Mouse (Mus musculus) intestine, postnatal 0 days (tissue): Measurements from ENCODE around the gene Ramp2. TPM values are rescaled to one million over a fixed set of nuclear protein-coding genes. Genes with fewer than 3 reads are reported as not detected.

ENCODE experiments used
- ATAC-seq: fragments of 200-750 bp; cut with Nextera tagmentation; 2 replicates; pipeline ENCODE4 v1.8.0; 2017; ENCODE audit warnings: mild to moderate bottlenecking, moderate TSS enrichment, moderate library complexity
- H3K27ac ChIP-seq: fragments of 300-500 bp; sonication (generic); 2 replicates; pipeline ENCODE4 v1.5.1; 2014; ENCODE audit warnings: mild to moderate bottlenecking, low read depth, low read length, moderate library complexity
- H3K27me3 ChIP-seq: fragments of 300-500 bp; sonication (generic); replicated peaks from 2 replicates; pipeline ENCODE4 v1.6.1; 2014; ENCODE audit warnings: low read length, mixed read lengths; ENCODE audit not compliant: control insufficient read depth, insufficient read depth
- H3K36me3 ChIP-seq: fragments of 300-500 bp; sonication (generic); 2 replicates; pipeline ENCODE4 v1.6.1; 2014; ENCODE audit warnings: mild to moderate bottlenecking, moderate library complexity; ENCODE audit not compliant: control insufficient read depth, insufficient read depth
- H3K4me1 ChIP-seq: fragments of 300-500 bp; sonication (generic); replicated peaks from 2 replicates; pipeline ENCODE4 v1.6.1; 2014; ENCODE audit warnings: antibody characterized with exemption, low read length, mixed read lengths; ENCODE audit not compliant: control insufficient read depth, insufficient read depth
- H3K4me2 ChIP-seq: fragments of 300-500 bp; sonication (generic); replicated peaks from 2 replicates; pipeline ENCODE4 v1.6.1; 2014; ENCODE audit warnings: low read depth, mild to moderate bottlenecking, moderate library complexity
- H3K4me3 ChIP-seq: fragments of 300-500 bp; sonication (generic); 2 replicates; pipeline ENCODE4 v1.5.1; 2014; ENCODE audit warnings: low read depth, low read length
- H3K9ac ChIP-seq: fragments of 300-500 bp; sonication (generic); 2 replicates; pipeline ENCODE4 v1.6.1; 2014; ENCODE audit warnings: mild to moderate bottlenecking, low read depth, low read length
- H3K9me3 ChIP-seq: fragments of 300-500 bp; sonication (generic); 2 replicates; pipeline ENCODE4 v1.6.1; 2016; ENCODE audit warnings: mixed run types; ENCODE audit not compliant: control insufficient read depth
- CTCF ChIP-seq: sonication (generic); IDR thresholded peaks from 2 replicates; pipeline ENCODE4 v1.5.1; 2016; ENCODE audit warnings: low read depth, mild to moderate bottlenecking, control low read depth, antibody characterized with exemption, moderate library complexity
- WGBS: fragments of 180-500 bp; shearing (Covaris S2); extraction: QIAGEN DNeasy Blood & Tissue Kit; methylation state at CpG from one replicate; pipeline ENCODE4 v1.1.7; 2014; 5-methylcytosine and 5-hydroxymethylcytosine counted together
- polyA plus RNA-seq: library from polyadenylated mRNA; unstranded; fragments of >200 nt; fragmentation: Nextera tagmentation; extraction: Ambion mirVana; gene quantifications from 2 replicates; pipeline ENCODE4 v1.2.1, GENCODE M21; 2015

Gene Ramp2
- polyA plus RNA-seq, 1 experiment from 2014 or later, result 74.7 TPM

DNA sequence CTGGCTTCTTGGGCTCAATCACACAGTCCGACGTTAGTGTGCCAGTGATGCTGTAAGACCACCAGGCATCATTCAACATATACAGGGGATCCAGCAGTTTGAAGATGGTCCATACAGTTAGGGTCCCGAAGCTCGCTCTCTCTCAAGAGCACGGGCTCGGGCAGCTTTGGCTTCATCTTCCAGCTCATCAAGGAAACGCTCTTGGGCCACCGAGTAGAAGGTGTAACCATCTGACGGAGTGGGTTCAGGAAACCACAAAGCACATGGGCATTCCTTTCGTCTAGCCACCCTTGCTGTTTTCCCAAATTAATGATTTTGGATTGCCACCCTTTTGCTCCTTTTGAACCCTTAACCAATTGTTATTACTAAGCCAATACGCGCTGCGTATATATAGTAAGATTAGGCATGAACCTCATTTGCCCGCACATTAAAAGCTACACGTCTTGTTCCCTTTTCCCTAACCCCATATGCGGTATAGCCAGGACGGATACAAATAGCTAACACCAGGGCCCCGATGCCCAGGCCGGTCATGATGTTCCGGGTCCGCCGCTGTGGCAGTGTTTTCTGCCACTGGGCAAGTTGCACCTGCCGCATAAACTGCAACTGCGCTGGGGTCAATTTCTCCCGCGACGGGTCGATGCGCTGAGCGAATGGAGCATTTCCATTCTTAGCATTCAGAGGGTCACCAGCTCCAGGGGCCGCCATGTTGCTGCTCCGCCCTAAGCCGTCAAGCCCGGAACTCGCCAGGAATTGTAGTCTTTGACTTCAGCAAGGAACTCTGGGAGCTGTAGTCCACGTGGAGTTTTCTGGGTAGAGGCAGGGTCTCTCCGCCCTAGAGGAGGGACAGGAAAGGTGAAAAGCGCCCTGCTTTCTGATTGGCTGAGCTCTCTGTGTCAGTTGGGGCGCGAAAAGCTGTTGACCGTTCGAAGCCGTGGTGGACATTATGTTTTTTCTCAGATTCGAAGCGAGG lies 32.7 kb downstream of the Ramp2 start, which contains the start of the genes Cntd1 and Coa3:
Cntd1 (plus strand) TSS at position 790 of the 970 bp plus-strand sequence.
Coa3 (minus strand) TSS at position 892 of the 970 bp plus-strand sequence.
- Histone ChIP-seq H3K27ac (peak within 1 kb of the TSS; percentile 84), H3K9ac (peak within 1 kb of the TSS; percentile 76), H3K4me1 (peaks cover 18% of the 10 kb centered on the region), H3K4me2 (peak within 1 kb of the TSS; percentile 75), H3K36me3 (no peaks in the 10 kb centered on the region; the same call in 1 of the 2 replicates), H3K27me3 (no peaks in the 10 kb centered on the region), H3K4me3 (peak within 1 kb of the TSS; percentile 89), H3K9me3 (no peaks in the 10 kb centered on the region)
- WGBS, result 5% methylated on average over 45 of the region's 45 CpGs
- TF ChIP-seq CTCF, result peak; percentile 21; the same call in 1 of the 2 replicates
- ATAC-seq, result peak; percentile 68

DNA sequence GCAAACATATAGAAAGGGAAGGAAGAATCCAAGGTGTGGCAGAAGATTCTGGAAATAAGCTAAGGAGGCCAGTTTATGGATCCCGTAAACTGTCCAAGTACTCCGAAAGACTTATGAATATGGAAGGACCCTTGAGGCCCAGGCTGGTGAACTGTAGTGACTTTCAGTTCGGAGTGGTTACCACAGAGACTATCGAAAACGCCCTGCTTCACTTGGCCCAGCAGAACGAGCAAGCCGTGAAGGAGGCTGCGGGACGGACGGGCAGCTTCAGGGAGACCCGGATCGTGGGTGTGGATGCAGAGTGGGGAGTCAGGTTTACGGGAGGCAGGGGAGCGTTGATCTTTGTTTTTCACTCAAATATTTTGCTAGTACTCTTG lies 33.4 kb downstream of the Ramp2 start:
- no peak overlapping the region for H3K27ac ChIP-seq
- H3K9me3 ChIP-seq, result no peaks in the 10 kb centered on the region
- H3K36me3 ChIP-seq, result no peaks in the 10 kb centered on the region; the same call in 1 of the 2 replicates
- 63% methylated on average over 14 of the region's 14 CpGs for WGBS
- peak; percentile 8; the same call in 1 of the 2 replicates for ATAC-seq
- H3K4me3 ChIP-seq, result peak overlapping the region; percentile 89
- H3K4me1 ChIP-seq, result peaks cover 18% of the 10 kb centered on the region
- H3K9ac ChIP-seq, result peak overlapping the region; percentile 76
- H3K4me2 ChIP-seq, result peak overlapping the region; percentile 75
- H3K27me3 ChIP-seq, result no peaks in the 10 kb centered on the region
- TF ChIP-seq CTCF, result no peak; the same call in 1 of the 2 replicates

DNA sequence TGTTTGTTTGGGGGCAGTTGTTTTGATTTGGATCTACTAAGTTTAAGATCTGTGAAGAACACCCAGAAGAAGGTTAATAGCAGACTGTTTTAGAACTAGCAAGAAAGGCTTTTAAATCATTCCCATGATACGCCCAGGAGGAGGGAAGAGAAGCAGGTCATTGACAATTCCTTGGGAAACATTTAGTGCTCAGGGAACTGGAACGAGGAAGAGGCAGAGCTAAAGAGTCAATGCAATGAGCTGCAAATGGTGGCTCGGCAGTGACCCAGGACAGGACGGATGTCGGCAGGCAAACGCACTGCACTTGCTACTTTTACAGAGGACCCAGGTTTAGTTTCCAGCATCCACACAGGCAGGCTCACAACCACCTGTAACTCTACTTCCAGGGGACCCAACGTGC lies 35.0 kb downstream of the Ramp2 start:
- no peaks in the 10 kb centered on the region for H3K9me3 ChIP-seq
- H3K4me3 ChIP-seq, result no peak overlapping the region
- H3K9ac ChIP-seq, result no peak overlapping the region
- ATAC-seq, result no peak
- H3K27ac ChIP-seq, result no peak overlapping the region
- peaks cover 18% of the 10 kb centered on the region for H3K4me1 ChIP-seq
- TF ChIP-seq CTCF, result no peak
- WGBS, result 63% methylated on average over 7 of the region's 7 CpGs
- H3K27me3 ChIP-seq, result no peaks in the 10 kb centered on the region
- H3K36me3 ChIP-seq, result peaks cover 4% of the 10 kb centered on the region; the same call in 1 of the 2 replicates
- H3K4me2 ChIP-seq, result no peak overlapping the region

DNA sequence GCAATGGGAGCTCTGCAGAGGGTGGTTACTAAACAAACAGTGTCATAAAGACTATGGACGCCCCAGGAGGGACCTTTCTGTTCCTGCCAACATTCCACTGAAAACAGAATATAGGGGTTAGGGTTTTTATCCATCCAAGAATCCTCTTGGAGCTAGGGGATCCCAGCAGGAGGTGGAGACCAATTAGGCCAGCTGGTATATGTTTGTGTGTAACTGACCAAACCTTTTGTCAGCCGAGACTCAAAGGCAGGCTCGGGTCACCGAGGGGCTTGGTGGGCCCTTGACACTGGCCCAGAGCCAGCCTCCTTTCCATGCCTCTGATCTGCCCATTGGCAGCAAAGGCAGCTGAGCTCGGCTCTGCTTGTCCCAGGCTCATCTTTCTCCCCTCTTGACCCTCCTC lies 37.1 kb downstream of the Ramp2 start:
- 46% methylated on average over 5 of the region's 5 CpGs for WGBS
- Histone ChIP-seq H3K4me2 (no peak overlapping the region), H3K36me3 (peaks cover 13% of the 10 kb centered on the region; the same call in 1 of the 2 replicates), H3K9me3 (no peaks in the 10 kb centered on the region), H3K9ac (no peak overlapping the region), H3K27me3 (no peaks in the 10 kb centered on the region), H3K4me3 (no peak overlapping the region), H3K4me1 (0 out of 2 replicates have a peak, but pooled peaks cover 2% of the 10 kb centered on the region), H3K27ac (no peak overlapping the region)
- ATAC-seq, result no peak
- no peak for TF ChIP-seq CTCF

DNA sequence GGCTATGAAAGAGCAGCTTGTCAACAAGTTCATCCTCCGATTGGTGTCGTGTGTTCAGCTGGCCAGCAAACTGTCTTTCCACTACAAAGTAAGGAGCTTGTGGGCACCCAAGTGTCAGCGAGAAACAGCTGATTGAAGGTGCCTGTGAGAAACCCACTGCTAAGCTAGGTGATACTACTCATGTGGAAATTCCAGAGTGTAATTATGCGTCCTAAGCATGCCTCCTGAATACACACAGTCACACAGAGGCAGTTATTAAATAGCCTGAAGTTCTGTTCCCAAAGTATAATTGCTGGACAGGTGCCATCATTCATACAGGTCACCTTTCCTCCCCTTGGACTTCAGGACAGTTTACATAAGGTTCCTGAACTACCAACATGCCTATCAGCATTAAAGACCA lies 38.0 kb downstream of the Ramp2 start:
- H3K36me3 ChIP-seq, result peaks cover 18% of the 10 kb centered on the region
- no peaks in the 10 kb centered on the region for H3K27me3 ChIP-seq
- H3K4me2 ChIP-seq, result no peak overlapping the region
- no peak for TF ChIP-seq CTCF
- no peak for ATAC-seq
- H3K9ac ChIP-seq, result no peak overlapping the region
- no peak overlapping the region for H3K27ac ChIP-seq
- no peaks in the 10 kb centered on the region for H3K4me1 ChIP-seq
- WGBS, result 65% methylated on average over 4 of the region's 4 CpGs
- H3K9me3 ChIP-seq, result no peaks in the 10 kb centered on the region
- no peak overlapping the region for H3K4me3 ChIP-seq

DNA sequence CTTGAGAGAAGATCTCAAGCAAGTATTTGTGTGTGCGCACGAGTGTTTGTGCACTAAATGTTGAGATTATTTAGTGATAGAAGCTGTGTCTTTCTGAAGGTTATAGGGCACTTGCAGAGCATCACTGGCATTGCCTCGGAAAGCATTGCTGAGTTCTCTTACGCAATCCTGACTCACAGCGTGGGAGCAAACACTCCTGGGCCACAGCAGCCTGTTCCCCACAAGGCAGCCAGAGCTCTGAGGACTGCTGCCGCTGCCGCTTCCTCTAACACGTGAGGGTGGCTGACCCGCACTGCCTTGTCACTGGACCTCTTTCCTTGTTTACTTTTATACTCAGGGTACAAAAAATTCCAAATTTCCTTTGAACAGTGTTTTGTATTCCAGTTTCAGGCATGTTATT lies 41.5 kb downstream of the Ramp2 start:
- Histone ChIP-seq H3K4me2 (no peak overlapping the region), H3K36me3 (peaks cover 53% of the 10 kb centered on the region), H3K4me1 (no peaks in the 10 kb centered on the region), H3K4me3 (no peak overlapping the region), H3K27me3 (no peaks in the 10 kb centered on the region), H3K27ac (no peak overlapping the region), H3K9me3 (no peaks in the 10 kb centered on the region), H3K9ac (no peak overlapping the region)
- no peak for ATAC-seq
- no peak for TF ChIP-seq CTCF
- WGBS, result 69% methylated on average over 9 of the region's 9 CpGs
